Mouse (Mus musculus): ENCODE measurements around the gene Rnf216. TPM values are rescaled to one million over a fixed set of nuclear protein-coding genes. Genes with fewer than 3 reads are reported as not detected.
A peak's percentile ranks its signal among the peaks of the same experiment; 100 is the strongest.

Gene Rnf216
- polyA plus RNA-seq, 1 experiment from 2014 or later: 34.9 TPM

GRCm38 (mm10) chr5:142944979-142945682 is 167.7 kb downstream of the Rnf216 start:
- H3K9me3 ChIP-seq: no peaks in the 10 kb centered on the region
- no peaks in the 10 kb centered on the region for H3K36me3 ChIP-seq
- 54% methylated on average over 8 of the region's 8 CpGs for WGBS
- H3K27ac ChIP-seq: peak overlapping the region; percentile 28
- no peak overlapping the region for H3K9ac ChIP-seq
- no peak overlapping the region for H3K4me3 ChIP-seq (replicated peaks)
- peak; percentile 45; the same call in 1 of the 2 replicates for ATAC-seq
- no peaks in the 10 kb centered on the region; the same call in 1 of the 2 replicates for H3K4me1 ChIP-seq (replicated peaks)
- no peaks in the 10 kb centered on the region for H3K27me3 ChIP-seq (replicated peaks)
- no peak overlapping the region for H3K4me2 ChIP-seq (replicated peaks)

Other genes with a start within 250 kb of the Rnf216 start
- gene Fbxl18, start 217.6 kb downstream of the Rnf216 start, polyA plus RNA-seq (2015; fragmentation: Nextera tagmentation; extraction: Ambion mirVana): 11.1 and 11.4 TPM in 2 replicates
- 14,579 and 17,104 TPM in 2 replicates for gene Actb, start 206.2 kb downstream of the Rnf216 start, polyA plus RNA-seq (2015; fragmentation: Nextera tagmentation; extraction: Ambion mirVana)
- gene Fscn1, start 152.7 kb downstream of the Rnf216 start, polyA plus RNA-seq (2015; fragmentation: Nextera tagmentation; extraction: Ambion mirVana): 140 and 170 TPM in 2 replicates
- gene Olfr718-ps1, start 34.6 kb upstream of the Rnf216 start, polyA plus RNA-seq (2015; fragmentation: Nextera tagmentation; extraction: Ambion mirVana): 0.03 and 0.10 TPM in 2 replicates
- gene Rbak, start 67.8 kb upstream of the Rnf216 start, polyA plus RNA-seq (2015; fragmentation: Nextera tagmentation; extraction: Ambion mirVana): 7.0 and 8.4 TPM in 2 replicates
- gene Spdye4b, start 68.0 kb upstream of the Rnf216 start, polyA plus RNA-seq (2015; fragmentation: Nextera tagmentation; extraction: Ambion mirVana): not detected in 2 replicates
- gene Spdye4a, start 113.9 kb upstream of the Rnf216 start, polyA plus RNA-seq (2015; fragmentation: Nextera tagmentation; extraction: Ambion mirVana): not detected in 2 replicates
- 9.8 and 10.2 TPM in 2 replicates for gene Zfp12, start 122.2 kb upstream of the Rnf216 start, polyA plus RNA-seq (2015; fragmentation: Nextera tagmentation; extraction: Ambion mirVana)
- gene Zfp316, start 157.0 kb upstream of the Rnf216 start, polyA plus RNA-seq (2015; fragmentation: Nextera tagmentation; extraction: Ambion mirVana): 2.2 and 2.4 TPM in 2 replicates
- 0.05 and 0.06 TPM in 2 replicates for gene Zfp853, start 180.6 kb upstream of the Rnf216 start, polyA plus RNA-seq (2015; fragmentation: Nextera tagmentation; extraction: Ambion mirVana)
- gene E130309D02Rik, start 202.4 kb upstream of the Rnf216 start, polyA plus RNA-seq (2015; fragmentation: Nextera tagmentation; extraction: Ambion mirVana): 33.9 and 35.6 TPM in 2 replicates
- gene Zdhhc4, start 216.3 kb upstream of the Rnf216 start, polyA plus RNA-seq (2015; fragmentation: Nextera tagmentation; extraction: Ambion mirVana): 63.8 and 64.9 TPM in 2 replicates
- 0.11 and 0.15 TPM in 2 replicates for gene Grid2ip, start 244.3 kb upstream of the Rnf216 start, polyA plus RNA-seq (2015; fragmentation: Nextera tagmentation; extraction: Ambion mirVana)

Data from intestine, embryonic 15.5 days (tissue).